Mouse (Mus musculus): ENCODE measurements around the gene Hoxa4. TPM values are rescaled to one million over a fixed set of nuclear protein-coding genes. Genes with fewer than 3 reads are reported as not detected.

Hoxa4 gene
- polyA plus RNA-seq, 1 experiment from 2014 or later, result not detected

GRCm38 (mm10) chr6:52236806-52237205 lies 45.3 kb upstream of the Hoxa4 start:
- H3K27me3 ChIP-seq (ENCODE audit: control insufficient read depth, insufficient read depth, low read length), result peaks cover 95% of the 10 kb centered on the region
- no peak overlapping the region for H3K27ac ChIP-seq (ENCODE audit: low read depth, low read length)
- DNase-seq (ENCODE audit: low spot score) (peak; percentile 24), ATAC-seq (replicated peaks; ENCODE audit: low FRiP score) (no peak)
- H3K4me3 ChIP-seq (ENCODE audit: low read depth, low read length), result no peak overlapping the region
- no peak overlapping the region for H3K9ac ChIP-seq (ENCODE audit: low read length)
- H3K4me2 ChIP-seq (ENCODE audit: low read depth, low read length, severe bottlenecking), result no peak overlapping the region
- 0 out of 2 replicates have a peak, but pooled peaks cover 3% of the 10 kb centered on the region for H3K4me1 ChIP-seq (replicated peaks; ENCODE audit: control insufficient read depth, insufficient read depth, low read length)
- 4% methylated on average over 3 of the region's 3 CpGs for WGBS
- no peaks in the 10 kb centered on the region for H3K36me3 ChIP-seq (ENCODE audit: control insufficient read depth, insufficient read depth, low read length)
- H3K9me3 ChIP-seq (ENCODE audit: control insufficient read depth, low read length), result no peaks in the 10 kb centered on the region

GRCm38 (mm10) chr6:52235866-52236265 lies 44.3 kb upstream of the Hoxa4 start:
- 16% methylated on average over 6 of the region's 6 CpGs for WGBS
- no peak for ATAC-seq (replicated peaks; ENCODE audit: low FRiP score)

GRCm38 (mm10) chr6:52235267-52235666 lies 43.7 kb upstream of the Hoxa4 start:
- no peak for DNase-seq (ENCODE audit: low spot score)
- H3K4me3 ChIP-seq (ENCODE audit: low read depth, low read length), result no peak overlapping the region
- 34% methylated on average over 9 of the region's 9 CpGs for WGBS
- H3K9ac ChIP-seq (ENCODE audit: low read length), result no peak overlapping the region
- H3K9me3 ChIP-seq (ENCODE audit: control insufficient read depth, low read length), result no peaks in the 10 kb centered on the region
- no peaks in the 10 kb centered on the region for H3K36me3 ChIP-seq (ENCODE audit: control insufficient read depth, insufficient read depth, low read length)
- peaks cover 93% of the 10 kb centered on the region for H3K27me3 ChIP-seq (ENCODE audit: control insufficient read depth, insufficient read depth, low read length)
- 0 out of 2 replicates have a peak, but pooled peaks cover 3% of the 10 kb centered on the region for H3K4me1 ChIP-seq (replicated peaks; ENCODE audit: control insufficient read depth, insufficient read depth, low read length)
- H3K27ac ChIP-seq (ENCODE audit: low read depth, low read length), result no peak overlapping the region
- H3K4me2 ChIP-seq (ENCODE audit: low read depth, low read length, severe bottlenecking), result no peak overlapping the region
- no peak for ATAC-seq (replicated peaks; ENCODE audit: low FRiP score)

More at GRCm38 (mm10) chr6:52235866-52236265, 44.3 kb upstream of the Hoxa4 start:
- Histone ChIP-seq H3K27me3 (ENCODE audit: control insufficient read depth, insufficient read depth, low read length) (peaks cover 93% of the 10 kb centered on the region), H3K4me3 (ENCODE audit: low read depth, low read length) (no peak overlapping the region), H3K27ac (ENCODE audit: low read depth, low read length) (no peak overlapping the region), H3K9me3 (ENCODE audit: control insufficient read depth, low read length) (no peaks in the 10 kb centered on the region), H3K36me3 (ENCODE audit: control insufficient read depth, insufficient read depth, low read length) (no peaks in the 10 kb centered on the region), H3K4me1 (replicated peaks; ENCODE audit: control insufficient read depth, insufficient read depth, low read length) (0 out of 2 replicates have a peak, but pooled peaks cover 3% of the 10 kb centered on the region), H3K9ac (ENCODE audit: low read length) (no peak overlapping the region), H3K4me2 (ENCODE audit: low read depth, low read length, severe bottlenecking) (no peak overlapping the region)
- peak; percentile 44 for DNase-seq (ENCODE audit: low spot score)

GRCm38 (mm10) chr6:52234428-52235140 lies 43.0 kb upstream of the Hoxa4 start:
- Histone ChIP-seq H3K9me3 (ENCODE audit: control insufficient read depth, low read length) (no peaks in the 10 kb centered on the region), H3K27ac (ENCODE audit: low read depth, low read length) (no peak overlapping the region), H3K9ac (ENCODE audit: low read length) (no peak overlapping the region), H3K4me3 (ENCODE audit: low read depth, low read length) (no peak overlapping the region), H3K27me3 (ENCODE audit: control insufficient read depth, insufficient read depth, low read length) (peaks cover 93% of the 10 kb centered on the region), H3K4me2 (ENCODE audit: low read depth, low read length, severe bottlenecking) (no peak overlapping the region), H3K4me1 (replicated peaks; ENCODE audit: control insufficient read depth, insufficient read depth, low read length) (0 out of 2 replicates have a peak, but pooled peaks cover 3% of the 10 kb centered on the region), H3K36me3 (ENCODE audit: control insufficient read depth, insufficient read depth, low read length) (no peaks in the 10 kb centered on the region)
- WGBS, result 1% methylated on average over 64 of the region's 68 CpGs
- peak; percentile 57 for DNase-seq (ENCODE audit: low spot score)
- no peak for ATAC-seq (replicated peaks; ENCODE audit: low FRiP score)

- H3K4me3 ChIP-seq (ENCODE audit: low read depth, low read length), result no peak overlapping the region
- H3K4me1 ChIP-seq (replicated peaks; ENCODE audit: control insufficient read depth, insufficient read depth, low read length), result 0 out of 2 replicates have a peak, but pooled peaks cover 3% of the 10 kb centered on the region
- no peak overlapping the region for H3K9ac ChIP-seq (ENCODE audit: low read length)
- DNase-seq (ENCODE audit: low spot score), result peak; percentile 64
- no peak for ATAC-seq (replicated peaks; ENCODE audit: low FRiP score)
- no peak overlapping the region for H3K27ac ChIP-seq (ENCODE audit: low read depth, low read length)
- H3K36me3 ChIP-seq (ENCODE audit: control insufficient read depth, insufficient read depth, low read length), result no peaks in the 10 kb centered on the region
- no peaks in the 10 kb centered on the region for H3K9me3 ChIP-seq (ENCODE audit: control insufficient read depth, low read length)
- WGBS, result under 1% methylated on average over 70 of the region's 70 CpGs
- H3K27me3 ChIP-seq (ENCODE audit: control insufficient read depth, insufficient read depth, low read length), result peaks cover 95% of the 10 kb centered on the region
- no peak overlapping the region for H3K4me2 ChIP-seq (ENCODE audit: low read depth, low read length, severe bottlenecking)
Measured at GRCm38 (mm10) chr6:52233546-52234427, 42.2 kb upstream of the Hoxa4 start.

- no peak overlapping the region for H3K9ac ChIP-seq (ENCODE audit: low read length)
- 3% methylated on average over 23 of the region's 23 CpGs for WGBS
- no peaks in the 10 kb centered on the region for H3K9me3 ChIP-seq (ENCODE audit: control insufficient read depth, low read length)
- no peaks in the 10 kb centered on the region for H3K36me3 ChIP-seq (ENCODE audit: control insufficient read depth, insufficient read depth, low read length)
- H3K4me2 ChIP-seq (ENCODE audit: low read depth, low read length, severe bottlenecking), result no peak overlapping the region
- H3K27ac ChIP-seq (ENCODE audit: low read depth, low read length), result no peak overlapping the region
- DNase-seq (ENCODE audit: low spot score), result peak; percentile 53
- no peak overlapping the region for H3K4me3 ChIP-seq (ENCODE audit: low read depth, low read length)
- ATAC-seq (replicated peaks; ENCODE audit: low FRiP score), result no peak
- peaks cover 96% of the 10 kb centered on the region for H3K27me3 ChIP-seq (ENCODE audit: control insufficient read depth, insufficient read depth, low read length)
- H3K4me1 ChIP-seq (replicated peaks; ENCODE audit: control insufficient read depth, insufficient read depth, low read length), result 0 out of 2 replicates have a peak, but pooled peaks cover 3% of the 10 kb centered on the region
Measured at GRCm38 (mm10) chr6:52232984-52233545, 41.5 kb upstream of the Hoxa4 start.

GRCm38 (mm10) chr6:52232568-52232965 lies 41.0 kb upstream of the Hoxa4 start:
- no peak overlapping the region for H3K9ac ChIP-seq (ENCODE audit: low read length)
- H3K27ac ChIP-seq (ENCODE audit: low read depth, low read length), result no peak overlapping the region
- peak; percentile 66 for DNase-seq (ENCODE audit: low spot score)
- no peak for ATAC-seq (replicated peaks; ENCODE audit: low FRiP score)
- 0 out of 2 replicates have a peak, but pooled peaks cover 3% of the 10 kb centered on the region for H3K4me1 ChIP-seq (replicated peaks; ENCODE audit: control insufficient read depth, insufficient read depth, low read length)
- under 1% methylated on average over 18 of the region's 18 CpGs for WGBS
- H3K36me3 ChIP-seq (ENCODE audit: control insufficient read depth, insufficient read depth, low read length), result no peaks in the 10 kb centered on the region
- peaks cover 96% of the 10 kb centered on the region for H3K27me3 ChIP-seq (ENCODE audit: control insufficient read depth, insufficient read depth, low read length)
- no peak overlapping the region for H3K4me2 ChIP-seq (ENCODE audit: low read depth, low read length, severe bottlenecking)
- H3K4me3 ChIP-seq (ENCODE audit: low read depth, low read length), result no peak overlapping the region
- H3K9me3 ChIP-seq (ENCODE audit: control insufficient read depth, low read length), result no peaks in the 10 kb centered on the region

GRCm38 (mm10) chr6:52231885-52232567 lies 40.5 kb upstream of the Hoxa4 start:
- H3K27ac ChIP-seq (ENCODE audit: low read depth, low read length), result no peak overlapping the region
- no peak overlapping the region for H3K4me3 ChIP-seq (ENCODE audit: low read depth, low read length)
- no peak overlapping the region for H3K9ac ChIP-seq (ENCODE audit: low read length)
- 1% methylated on average over 18 of the region's 18 CpGs for WGBS
- DNase-seq (ENCODE audit: low spot score), result peak; percentile 65
- H3K27me3 ChIP-seq (ENCODE audit: control insufficient read depth, insufficient read depth, low read length), result peaks cover 96% of the 10 kb centered on the region
- no peak for ATAC-seq (replicated peaks; ENCODE audit: low FRiP score)
- 0 out of 2 replicates have a peak, but pooled peaks cover 3% of the 10 kb centered on the region for H3K4me1 ChIP-seq (replicated peaks; ENCODE audit: control insufficient read depth, insufficient read depth, low read length)
- no peaks in the 10 kb centered on the region for H3K36me3 ChIP-seq (ENCODE audit: control insufficient read depth, insufficient read depth, low read length)
- H3K4me2 ChIP-seq (ENCODE audit: low read depth, low read length, severe bottlenecking), result no peak overlapping the region
- no peaks in the 10 kb centered on the region for H3K9me3 ChIP-seq (ENCODE audit: control insufficient read depth, low read length)

Data from forebrain, embryonic 11.5 days (tissue).